Mouse (Mus musculus) myocyte (in vitro differentiated cells): ENCODE measurements at regions not wholly inside any gene's neighbourhood (a gene's known extent, or its start where the extent isn't known, plus 50 kb on each side); places are given as distances from the start of the nearest gene placed in this dataset.

Source experiments
- CEBPB ChIP-seq: IDR thresholded peaks from 2 replicates; pipeline ENCODE4 v1.6.1; 2011; ENCODE audit warnings: mild to moderate bottlenecking, moderate library complexity; ENCODE audit not compliant: poor library complexity, insufficient read depth, severe bottlenecking
- E2F4 ChIP-seq: IDR thresholded peaks from one replicate; pipeline ENCODE4 v1.6.1; 2011; ENCODE audit warnings: mild to moderate bottlenecking, control low read depth, moderate library complexity; ENCODE audit not compliant: insufficient read depth
- MAX ChIP-seq: IDR thresholded peaks from one replicate; pipeline ENCODE4 v1.6.1; 2011; ENCODE audit warnings: low read depth, mild to moderate bottlenecking, control low read depth
- MYOD1 ChIP-seq, 3 experiments: IDR thresholded peaks; one replicate each; pipeline ENCODE4 v1.6.1; 2011; ENCODE audit warnings: control low read depth in 2 of 3, low read depth in 2 of 3, mild to moderate bottlenecking in 2 of 3, moderate library complexity in 1 of 3; ENCODE audit not compliant: insufficient read length in 2 of 3, control insufficient read depth in 1 of 3
- POLR2A ChIP-seq: IDR thresholded peaks from one replicate; pipeline ENCODE4 v1.6.1; 2011; ENCODE audit warnings: low read depth, mild to moderate bottlenecking, control low read depth, moderate library complexity; ENCODE audit not compliant: insufficient read length
- POLR2AphosphoS2 ChIP-seq: IDR thresholded peaks from one replicate; pipeline ENCODE4 v1.6.1; 2011; ENCODE audit warnings: low read depth, control low read depth; ENCODE audit not compliant: insufficient read length
- TCF12 ChIP-seq: IDR thresholded peaks from one replicate; pipeline ENCODE4 v1.6.1; 2011; ENCODE audit warnings: mild to moderate bottlenecking, control low read depth; ENCODE audit not compliant: poor library complexity, insufficient read depth, severe bottlenecking
- TCF3 ChIP-seq: IDR thresholded peaks from one replicate; pipeline ENCODE4 v1.6.1; 2011; ENCODE audit warnings: low read depth, control low read depth; ENCODE audit not compliant: insufficient read length
- USF1 ChIP-seq: IDR thresholded peaks from one replicate; pipeline ENCODE4 v1.6.1; 2011; ENCODE audit warnings: low read depth, mild to moderate bottlenecking, control low read depth, moderate library complexity

- no peak for TF ChIP-seq MAX
- TF ChIP-seq POLR2A: no peak
- TF ChIP-seq E2F4: no peak
- no peak for TF ChIP-seq USF1
- TF ChIP-seq TCF12: no peak
- TF ChIP-seq TCF3: no peak
- TF ChIP-seq MYOD1 (IDR thresholded peaks at IDR 0.05; ENCODE audit: control insufficient read depth in 1 of 3, insufficient read length in 2 of 3, low read depth in 2 of 3): no peak
- TF ChIP-seq POLR2AphosphoS2: no peak
- TF ChIP-seq CEBPB: no peak
These were observed 730.9 kb upstream of the Lrrc4c start for GRCm38 (mm10) chr2:95587044-95587443.
